19 mouse cellular contexts compared by ENCODE assay signal in the genomic region with DNA sequence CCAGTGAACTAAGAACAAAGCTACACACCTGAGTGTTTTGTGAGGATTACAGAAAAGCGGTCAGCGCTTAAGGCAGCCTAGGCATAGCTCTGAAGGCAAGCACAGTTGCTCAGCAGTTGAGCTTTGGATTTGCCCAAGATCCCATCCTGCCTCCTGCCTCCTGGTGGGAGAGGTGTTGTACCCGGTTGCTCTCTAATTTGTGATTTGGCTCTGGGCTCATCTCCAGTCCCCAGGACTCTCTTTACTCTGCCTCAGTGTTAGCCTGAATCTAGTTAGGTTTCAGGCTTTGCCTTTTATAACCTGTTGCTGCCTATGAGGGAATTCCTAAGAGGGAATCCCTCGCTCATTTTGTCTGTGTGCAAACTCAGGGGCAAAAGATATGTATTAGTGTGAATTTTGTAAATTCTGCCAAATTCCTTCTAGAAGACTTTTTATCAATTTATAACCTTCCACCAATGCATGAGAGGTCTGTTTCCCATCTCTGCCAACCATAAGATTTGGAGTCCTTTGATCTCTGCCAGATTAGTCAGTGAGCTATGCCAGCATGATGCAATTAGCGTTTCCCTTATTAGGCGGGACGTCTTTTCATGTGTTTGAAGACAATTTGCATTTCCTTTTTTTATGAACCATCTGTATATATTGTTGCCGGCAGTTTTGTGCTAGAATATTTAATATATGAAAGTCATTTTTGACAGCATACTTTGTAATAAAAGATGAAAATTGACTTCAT.
A peak's percentile ranks its signal among the peaks of the same experiment; 100 is the strongest.
DNase-seq lines count a peak whose midpoint lies in the region; ATAC-seq and TF ChIP-seq lines count a peak whose summit lies in the region.
"Had no signal": no experiment of that assay in that cellular context is flagged by ENCODE, and none has a peak within 500 bp of the region (broad histone marks: within the 10 kb centered on the region; RNA-seq: fewer than 3 reads in every experiment).

No protein-coding gene starts in this region.

- no peak overlapping the region for H3K4me2 ChIP-seq in hindbrain, postnatal 0 days (ENCODE audit: low read depth, low read length)
- H3K4me2 ChIP-seq in forebrain, embryonic 15.5 days (replicated peaks): no peak overlapping the region
- H3K4me2 ChIP-seq in myocyte (ENCODE audit: low read depth): no peak overlapping the region
- H3K4me2 ChIP-seq: hindbrain, embryonic 13.5 days had no signal

- peak; percentile 33 for DNase-seq in hindbrain, postnatal 0 days (ENCODE audit: low spot score)
- DNase-seq in hindbrain, embryonic 10.5 days (ENCODE audit: low spot score): no peak
- peak; percentile 80 for DNase-seq in retina, postnatal 1 day
- no peak for DNase-seq in retina, embryonic 14.5 days (ENCODE audit: low spot score)
- DNase-seq in gastrocnemius, adult 18-20 months (ENCODE audit: low spot score): no peak
- no peak for DNase-seq in ovary, postnatal 36 days (ENCODE audit: low spot score)
- DNase-seq: adrenal gland, postnatal 14 days; cerebellum, adult 9-11 months; gastrocnemius, postnatal 25 days; kidney, postnatal 10 days; liver; lung, adult 2 months; thymus, adult 18-20 months had no signal

- 41% methylated on average over 8 of the region's 8 CpGs for WGBS in hindbrain, postnatal 0 days
- 74% methylated on average over 8 of the region's 8 CpGs for WGBS in hindbrain, embryonic 10.5 days
- 17% methylated on average over 8 of the region's 8 CpGs for WGBS in forebrain, embryonic 15.5 days

- no peaks in the 10 kb centered on the region for H3K36me3 ChIP-seq in hindbrain, postnatal 0 days (ENCODE audit: insufficient read depth, low read length)
- H3K36me3 ChIP-seq in hindbrain, embryonic 10.5 days: no peaks in the 10 kb centered on the region
- H3K36me3 ChIP-seq in forebrain, embryonic 15.5 days: no peaks in the 10 kb centered on the region
- no peaks in the 10 kb centered on the region for H3K36me3 ChIP-seq in myocyte (ENCODE audit: control insufficient read depth, insufficient read depth)
- H3K36me3 ChIP-seq: hindbrain, embryonic 13.5 days had no signal

- no peak overlapping the region for H3K4me3 ChIP-seq in hindbrain, postnatal 0 days (ENCODE audit: low read length)
- H3K4me3 ChIP-seq in hindbrain, embryonic 10.5 days: no peak overlapping the region
- no peak overlapping the region for H3K4me3 ChIP-seq in forebrain, embryonic 15.5 days
- H3K4me3 ChIP-seq in myocyte: no peak overlapping the region
- H3K4me3 ChIP-seq: hindbrain, embryonic 13.5 days; left cerebral cortex, adult 2 months had no signal

- no peaks in the 10 kb centered on the region for H3K4me1 ChIP-seq in hindbrain, postnatal 0 days (ENCODE audit: insufficient read depth, low read length)
- H3K4me1 ChIP-seq in hindbrain, embryonic 10.5 days (replicated peaks): 0 out of 2 replicates have a peak, but pooled peaks cover 6% of the 10 kb centered on the region
- peaks cover 19% of the 10 kb centered on the region for H3K4me1 ChIP-seq in forebrain, embryonic 15.5 days
- H3K4me1 ChIP-seq: hindbrain, embryonic 13.5 days had no signal

- no peak overlapping the region for H3K27ac ChIP-seq in hindbrain, postnatal 0 days
- H3K27ac ChIP-seq in hindbrain, embryonic 10.5 days: no peak overlapping the region
- H3K27ac ChIP-seq in forebrain, embryonic 15.5 days (replicated peaks): no peak overlapping the region
- H3K27ac ChIP-seq: hindbrain, embryonic 13.5 days; left cerebral cortex, adult 2 months had no signal

- ATAC-seq in hindbrain, postnatal 0 days: no peak
- ATAC-seq in forebrain, embryonic 15.5 days (replicated peaks): peak; percentile 84
- ATAC-seq: intestine, postnatal 0 days had no signal

- no peak overlapping the region for H3K9ac ChIP-seq in hindbrain, postnatal 0 days (replicated peaks; ENCODE audit: low read length)
- H3K9ac ChIP-seq in forebrain, embryonic 15.5 days (replicated peaks): no peak overlapping the region
- H3K9ac ChIP-seq: hindbrain, embryonic 13.5 days had no signal

- H3K79me2 ChIP-seq in myocyte (ENCODE audit: control insufficient read depth, insufficient read depth): no peaks in the 10 kb centered on the region

- TF ChIP-seq POLR2A in myocyte (IDR thresholded peaks at IDR 0.05; ENCODE audit: insufficient read length, low read depth): no peak

- no peaks in the 10 kb centered on the region for H3K27me3 ChIP-seq in hindbrain, postnatal 0 days (ENCODE audit: insufficient read depth, low read length)
- no peaks in the 10 kb centered on the region for H3K27me3 ChIP-seq in hindbrain, embryonic 10.5 days (ENCODE audit: insufficient read depth, poor library complexity, severe bottlenecking)
- H3K27me3 ChIP-seq in forebrain, embryonic 15.5 days: no peaks in the 10 kb centered on the region
- H3K27me3 ChIP-seq in myocyte (ENCODE audit: control insufficient read depth, insufficient read depth, insufficient read length): no peaks in the 10 kb centered on the region
- H3K27me3 ChIP-seq: CH12.LX had no signal

- TF ChIP-seq CTCF in hindbrain, postnatal 0 days (IDR thresholded peaks at IDR 0.05; ENCODE audit: low read depth): no peak

- no peak overlapping the region for H3ac ChIP-seq in myocyte (ENCODE audit: control insufficient read depth, insufficient read length)

- no peaks in the 10 kb centered on the region for H3K9me3 ChIP-seq in hindbrain, postnatal 0 days (ENCODE audit: low read length)
- no peaks in the 10 kb centered on the region for H3K9me3 ChIP-seq in hindbrain, embryonic 10.5 days
- H3K9me3 ChIP-seq in forebrain, embryonic 15.5 days: no peaks in the 10 kb centered on the region
- H3K9me3 ChIP-seq: hindbrain, embryonic 13.5 days had no signal

TF ChIP-seq in myocyte, 11 proteins besides CTCF, POLR2A, EP300 and RAD21:
- TF ChIP-seq MAX (IDR thresholded peaks at IDR 0.05; ENCODE audit: low read depth): no peak
- no peak for TF ChIP-seq SRF (IDR thresholded peaks at IDR 0.05; ENCODE audit: control insufficient read depth, insufficient read length, low read depth)
- TF ChIP-seq CEBPB (IDR thresholded peaks at IDR 0.05; ENCODE audit: insufficient read depth, poor library complexity, severe bottlenecking): 0 out of 2 replicates have a peak, but pooled peaks have one; percentile 31
- no peak for TF ChIP-seq MYOD1 (IDR thresholded peaks at IDR 0.05; ENCODE audit: control insufficient read depth in 1 of 3, insufficient read length in 2 of 3, low read depth in 2 of 3)
- no peak for TF ChIP-seq USF1 (IDR thresholded peaks at IDR 0.05; ENCODE audit: low read depth)
- TF ChIP-seq TCF3 (IDR thresholded peaks at IDR 0.05; ENCODE audit: insufficient read length, low read depth): no peak
TF ChIP-seq in myocyte: peak in this region for 1.

Comparison
In these comparisons a context has a peak if more than half of its experiments do, and no peak if none do; other contexts are left out.
1. DNase-seq: peak in hindbrain, postnatal 0 days (single experiment) and retina, postnatal 1 day (single experiment); none in hindbrain, embryonic 10.5 days (single experiment), retina, embryonic 14.5 days (single experiment), gastrocnemius, adult 18-20 months (single experiment) and ovary, postnatal 36 days (single experiment).